Mouse (Mus musculus): ENCODE measurements at regions not wholly inside any gene's neighbourhood (a gene's known extent, or its start where the extent isn't known, plus 50 kb on each side); places are given as distances from the start of the nearest gene placed in this dataset.

DNA sequence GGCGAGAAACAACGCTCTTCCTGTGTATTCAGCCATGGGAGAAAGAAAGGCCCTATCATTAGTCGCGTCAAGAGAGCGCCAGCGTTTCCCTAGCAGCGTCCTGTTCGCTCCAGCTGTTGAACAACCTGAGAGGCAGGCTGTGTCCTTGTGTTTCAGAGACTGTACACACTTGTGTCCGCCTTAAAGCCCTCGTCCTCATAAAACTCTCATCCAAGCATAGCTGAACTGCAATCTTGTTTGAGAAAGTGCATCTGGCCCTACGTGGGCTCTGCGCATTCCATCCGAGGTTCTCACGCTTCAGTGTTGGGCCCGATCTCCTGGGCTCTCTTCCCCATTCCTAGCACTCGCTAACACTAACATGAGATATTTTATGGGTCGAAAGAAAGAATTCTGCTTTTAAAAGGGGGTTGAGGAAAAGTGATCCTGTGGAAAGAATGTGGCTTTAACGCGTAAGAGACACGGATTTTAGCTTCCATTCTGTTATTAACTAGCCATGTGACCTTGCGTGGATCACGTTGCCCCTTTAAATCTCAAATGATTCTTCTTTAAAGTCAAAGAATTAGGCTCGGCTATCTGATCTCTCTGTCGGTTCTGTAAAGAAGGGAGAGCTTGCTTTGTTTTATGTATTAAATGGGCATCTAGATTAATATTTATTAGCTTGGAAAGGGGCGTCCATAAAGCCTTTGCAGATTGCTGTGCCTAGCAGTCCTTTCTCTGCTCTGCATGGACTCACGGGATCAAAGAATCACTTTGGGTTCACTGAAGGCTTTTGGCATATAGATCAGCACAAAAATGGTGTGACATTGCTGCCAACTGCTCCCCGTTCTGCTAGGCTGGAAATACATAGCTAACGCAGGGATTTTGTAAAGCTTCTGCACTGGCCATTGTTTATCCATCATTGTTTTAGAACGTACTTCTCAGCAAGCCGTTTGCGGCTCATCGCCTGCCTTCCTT lies 261.3 kb upstream of the Pmfbp1 start:
- no peak overlapping the region for H3K27ac ChIP-seq (ENCODE audit: low read depth, low read length)
- no peak overlapping the region for H3K9ac ChIP-seq (ENCODE audit: low read depth, low read length)
- WGBS = 59% methylated on average over 32 of the region's 32 CpGs
- no peak for ATAC-seq
- H3K4me1 ChIP-seq (replicated peaks; ENCODE audit: control insufficient read depth, insufficient read depth, low read length) = no peaks in the 10 kb centered on the region
- H3K9me3 ChIP-seq (ENCODE audit: control insufficient read depth) = no peaks in the 10 kb centered on the region
- no peak overlapping the region for H3K4me3 ChIP-seq (ENCODE audit: low read depth, low read length)
- H3K27me3 ChIP-seq (replicated peaks; ENCODE audit: control insufficient read depth, insufficient read depth, low read length) = no peaks in the 10 kb centered on the region
- no peaks in the 10 kb centered on the region for H3K36me3 ChIP-seq (ENCODE audit: control insufficient read depth, insufficient read depth)
- H3K4me2 ChIP-seq (replicated peaks; ENCODE audit: low read depth) = peak overlapping the region; percentile 10
- no peak for TF ChIP-seq CTCF (IDR thresholded peaks at IDR 0.05; ENCODE audit: low read depth)

- Histone ChIP-seq H3K27ac (ENCODE audit: low read depth, low read length) (no peak overlapping the region), H3K9me3 (ENCODE audit: control insufficient read depth) (no peaks in the 10 kb centered on the region), H3K4me1 (replicated peaks; ENCODE audit: control insufficient read depth, insufficient read depth, low read length) (no peaks in the 10 kb centered on the region), H3K4me3 (ENCODE audit: low read depth, low read length) (no peak overlapping the region), H3K36me3 (ENCODE audit: control insufficient read depth, insufficient read depth) (no peaks in the 10 kb centered on the region), H3K4me2 (replicated peaks; ENCODE audit: low read depth) (no peak overlapping the region), H3K27me3 (replicated peaks; ENCODE audit: control insufficient read depth, insufficient read depth, low read length) (no peaks in the 10 kb centered on the region), H3K9ac (ENCODE audit: low read depth, low read length) (no peak overlapping the region)
- no peak for ATAC-seq
- TF ChIP-seq CTCF (IDR thresholded peaks at IDR 0.05; ENCODE audit: low read depth) = no peak
- WGBS = 74% methylated on average over 8 of the region's 8 CpGs
These were observed 248.3 kb upstream of the Pmfbp1 start for GRCm38 (mm10) chr8:109245526-109245925.

GRCm38 (mm10) chr8:109247875-109248274 lies 246.0 kb upstream of the Pmfbp1 start:
- whole genome bisulfite sequencing = 88% methylated on average over 6 of the region's 6 CpGs
- H3K9me3 ChIP-seq (ENCODE audit: control insufficient read depth) = no peaks in the 10 kb centered on the region
- ATAC-seq = no peak
- H3K9ac ChIP-seq (ENCODE audit: low read depth, low read length) = no peak overlapping the region
- no peak overlapping the region for H3K27ac ChIP-seq (ENCODE audit: low read depth, low read length)
- no peak overlapping the region for H3K4me3 ChIP-seq (ENCODE audit: low read depth, low read length)
- H3K4me1 ChIP-seq (replicated peaks; ENCODE audit: control insufficient read depth, insufficient read depth, low read length) = no peaks in the 10 kb centered on the region
- no peaks in the 10 kb centered on the region for H3K27me3 ChIP-seq (replicated peaks; ENCODE audit: control insufficient read depth, insufficient read depth, low read length)
- 0 out of 2 replicates have a peak, but pooled peaks have one; percentile 7 for TF ChIP-seq CTCF (IDR thresholded peaks at IDR 0.05; ENCODE audit: low read depth)
- H3K4me2 ChIP-seq (replicated peaks; ENCODE audit: low read depth) = no peak overlapping the region
- H3K36me3 ChIP-seq (ENCODE audit: control insufficient read depth, insufficient read depth) = no peaks in the 10 kb centered on the region

- Histone ChIP-seq H3K4me2 (replicated peaks; ENCODE audit: low read depth) (no peak overlapping the region), H3K27ac (ENCODE audit: low read depth, low read length) (no peak overlapping the region), H3K9ac (ENCODE audit: low read depth, low read length) (no peak overlapping the region), H3K9me3 (ENCODE audit: control insufficient read depth) (no peaks in the 10 kb centered on the region), H3K36me3 (ENCODE audit: control insufficient read depth, insufficient read depth) (no peaks in the 10 kb centered on the region), H3K4me3 (ENCODE audit: low read depth, low read length) (no peak overlapping the region), H3K4me1 (replicated peaks; ENCODE audit: control insufficient read depth, insufficient read depth, low read length) (no peaks in the 10 kb centered on the region), H3K27me3 (replicated peaks; ENCODE audit: control insufficient read depth, insufficient read depth, low read length) (no peaks in the 10 kb centered on the region)
- WGBS = 88% methylated on average over 6 of the region's 6 CpGs
- ATAC-seq = no peak
- TF ChIP-seq CTCF (IDR thresholded peaks at IDR 0.05; ENCODE audit: low read depth) = no peak
These were observed 245.5 kb upstream of the Pmfbp1 start for GRCm38 (mm10) chr8:109248356-109248755.

- no peak for ATAC-seq
- H3K4me1 ChIP-seq (replicated peaks; ENCODE audit: control insufficient read depth, insufficient read depth, low read length) = no peaks in the 10 kb centered on the region
These were observed 244.6 kb upstream of the Pmfbp1 start for GRCm38 (mm10) chr8:109249256-109249655.

GRCm38 (mm10) chr8:109249691-109250090 lies 244.1 kb upstream of the Pmfbp1 start:
- Histone ChIP-seq H3K9ac (ENCODE audit: low read depth, low read length) (no peak overlapping the region), H3K4me1 (replicated peaks; ENCODE audit: control insufficient read depth, insufficient read depth, low read length) (no peaks in the 10 kb centered on the region), H3K9me3 (ENCODE audit: control insufficient read depth) (no peaks in the 10 kb centered on the region), H3K4me3 (ENCODE audit: low read depth, low read length) (no peak overlapping the region), H3K36me3 (ENCODE audit: control insufficient read depth, insufficient read depth) (no peaks in the 10 kb centered on the region), H3K27me3 (replicated peaks; ENCODE audit: control insufficient read depth, insufficient read depth, low read length) (no peaks in the 10 kb centered on the region), H3K4me2 (replicated peaks; ENCODE audit: low read depth) (no peak overlapping the region), H3K27ac (ENCODE audit: low read depth, low read length) (no peak overlapping the region)
- ATAC-seq = no peak
- no peak for TF ChIP-seq CTCF (IDR thresholded peaks at IDR 0.05; ENCODE audit: low read depth)
- WGBS = 89% methylated on average over 9 of the region's 9 CpGs

More at GRCm38 (mm10) chr8:109249256-109249655, 244.6 kb upstream of the Pmfbp1 start:
- H3K27me3 ChIP-seq (replicated peaks; ENCODE audit: control insufficient read depth, insufficient read depth, low read length) = no peaks in the 10 kb centered on the region
- H3K4me2 ChIP-seq (replicated peaks; ENCODE audit: low read depth) = no peak overlapping the region
- H3K4me3 ChIP-seq (ENCODE audit: low read depth, low read length) = no peak overlapping the region
- H3K9ac ChIP-seq (ENCODE audit: low read depth, low read length) = no peak overlapping the region
- 89% methylated on average over 12 of the region's 12 CpGs for WGBS
- no peaks in the 10 kb centered on the region for H3K9me3 ChIP-seq (ENCODE audit: control insufficient read depth)
- H3K27ac ChIP-seq (ENCODE audit: low read depth, low read length) = no peak overlapping the region
- no peak for TF ChIP-seq CTCF (IDR thresholded peaks at IDR 0.05; ENCODE audit: low read depth)
- no peaks in the 10 kb centered on the region for H3K36me3 ChIP-seq (ENCODE audit: control insufficient read depth, insufficient read depth)

All from intestine, postnatal 0 days (tissue).